Mouse (Mus musculus) forebrain, postnatal 0 days (tissue): ENCODE results near the gene Eef2k. TPM values are rescaled to one million over a fixed set of nuclear protein-coding genes. Genes with fewer than 3 reads are reported as not detected.

ENCODE experiments used
- ATAC-seq: fragments of 200-750 bp; cut with Nextera tagmentation; 2 replicates; pipeline ENCODE4 v1.8.0; 2017; ENCODE audit warnings: mild to moderate bottlenecking, moderate library complexity
- DNase-seq: peaks from one replicate; pipeline ENCODE4 v3.0.0-alpha.2; 2015
- H3K27ac ChIP-seq: fragments of 300-500 bp; sonication (generic); 2 replicates; pipeline ENCODE4 v1.5.1; 2014; ENCODE audit warnings: low read depth, mild to moderate bottlenecking, antibody characterized with exemption, low read length, moderate library complexity, mixed read lengths
- H3K27me3 ChIP-seq: fragments of 300-500 bp; sonication (generic); 2 replicates; pipeline ENCODE4 v1.6.1; 2014; ENCODE audit warnings: mild to moderate bottlenecking, low read length, mixed read lengths; ENCODE audit not compliant: insufficient read depth
- H3K36me3 ChIP-seq: fragments of 300-500 bp; sonication (generic); 2 replicates; pipeline ENCODE4 v1.6.1; 2014; ENCODE audit warnings: mild to moderate bottlenecking, moderate library complexity; ENCODE audit not compliant: insufficient read depth
- H3K4me1 ChIP-seq: fragments of 300-500 bp; sonication (generic); 2 replicates; pipeline ENCODE4 v1.6.1; 2014; ENCODE audit warnings: antibody characterized with exemption; ENCODE audit not compliant: insufficient read depth
- H3K4me2 ChIP-seq: fragments of 300-500 bp; sonication (generic); 2 replicates; pipeline ENCODE4 v1.6.1; 2014; ENCODE audit warnings: low read depth, mild to moderate bottlenecking, moderate library complexity
- H3K4me3 ChIP-seq: fragments of 300-500 bp; sonication (generic); 2 replicates; pipeline ENCODE4 v1.5.1; 2014; ENCODE audit warnings: low read depth, low read length, mixed read lengths
- H3K9ac ChIP-seq: fragments of 300-500 bp; sonication (generic); 2 replicates; pipeline ENCODE4 v1.6.1; 2014; ENCODE audit warnings: mild to moderate bottlenecking
- H3K9me3 ChIP-seq: fragments of 300-500 bp; sonication (generic); 2 replicates; pipeline ENCODE4 v1.6.1; 2016; ENCODE audit warnings: low read length
- CTCF ChIP-seq: sonication (generic); IDR thresholded peaks from 2 replicates; pipeline ENCODE4 v1.5.1; 2016; ENCODE audit warnings: antibody characterized with exemption, control low read depth, low read depth
- WGBS: fragments of 180-500 bp; shearing (Covaris S2); extraction: QIAGEN DNeasy Blood & Tissue Kit; methylation state at CpG from one replicate; pipeline ENCODE4 v1.1.7; 2014; 5-methylcytosine and 5-hydroxymethylcytosine counted together
- polyA plus RNA-seq: library from polyadenylated mRNA; unstranded; fragments of >200 nt; fragmentation: Nextera tagmentation; extraction: Ambion mirVana; gene quantifications from 2 replicates; pipeline ENCODE4 v1.2.1, GENCODE M21; 2015
- total RNA-seq: library from RNA; depleted of rRNA; stranded (reverse); fragments of >200 nt; gene quantifications from 2 replicates; pipeline ENCODE4 v1.2.3, GENCODE M21; 2014

Eef2k gene
- total and polyA plus RNA-seq, 2 experiments from 2014 or later = 35.4 to 56.4 TPM

DNA sequence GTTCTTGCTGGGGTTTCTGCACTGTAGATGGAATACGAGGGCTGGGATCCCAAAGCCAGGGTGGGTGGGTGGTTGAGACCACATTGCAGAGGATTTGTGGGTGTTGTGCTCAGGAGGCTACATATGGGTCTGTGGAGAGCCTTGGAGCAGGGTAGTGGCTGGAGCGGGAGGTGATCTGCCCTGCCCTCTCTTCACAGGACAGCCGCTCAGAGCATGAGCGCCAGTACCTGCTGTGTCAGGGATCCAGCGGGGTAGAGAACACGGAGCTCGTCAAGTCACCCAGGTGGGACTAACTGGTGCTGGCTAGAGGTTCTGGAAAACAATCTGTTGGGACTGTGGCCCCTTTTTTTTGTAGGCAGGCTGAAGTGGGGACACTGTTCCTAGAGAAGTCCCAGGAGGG lies 90.5 kb downstream of the Eef2k start:
- Histone ChIP-seq H3K27me3 (no peaks in the 10 kb centered on the region), H3K9ac (no peak overlapping the region), H3K4me3 (no peak overlapping the region), H3K9me3 (no peaks in the 10 kb centered on the region), H3K36me3 (peaks cover 92% of the 10 kb centered on the region), H3K4me2 (no peak overlapping the region), H3K27ac (no peak overlapping the region), H3K4me1 (no peaks in the 10 kb centered on the region)
- WGBS = 91% methylated on average over 7 of the region's 7 CpGs
- DNase-seq = no peak
- TF ChIP-seq CTCF = no peak
- no peak for ATAC-seq

- ATAC-seq (no peak), DNase-seq (no peak)
- H3K9me3 ChIP-seq = no peaks in the 10 kb centered on the region
- H3K4me2 ChIP-seq = no peak overlapping the region
- no peak overlapping the region for H3K4me3 ChIP-seq
- H3K27me3 ChIP-seq = no peaks in the 10 kb centered on the region
- no peak overlapping the region for H3K27ac ChIP-seq
- H3K4me1 ChIP-seq = no peaks in the 10 kb centered on the region
- TF ChIP-seq CTCF = no peak
- peaks cover 92% of the 10 kb centered on the region for H3K36me3 ChIP-seq
- H3K9ac ChIP-seq = no peak overlapping the region
- WGBS = 83% methylated on average over 5 of the region's 5 CpGs
Measured at GRCm38 (mm10) chr7:120933680-120934195, 91.1 kb downstream of the Eef2k start.

DNA sequence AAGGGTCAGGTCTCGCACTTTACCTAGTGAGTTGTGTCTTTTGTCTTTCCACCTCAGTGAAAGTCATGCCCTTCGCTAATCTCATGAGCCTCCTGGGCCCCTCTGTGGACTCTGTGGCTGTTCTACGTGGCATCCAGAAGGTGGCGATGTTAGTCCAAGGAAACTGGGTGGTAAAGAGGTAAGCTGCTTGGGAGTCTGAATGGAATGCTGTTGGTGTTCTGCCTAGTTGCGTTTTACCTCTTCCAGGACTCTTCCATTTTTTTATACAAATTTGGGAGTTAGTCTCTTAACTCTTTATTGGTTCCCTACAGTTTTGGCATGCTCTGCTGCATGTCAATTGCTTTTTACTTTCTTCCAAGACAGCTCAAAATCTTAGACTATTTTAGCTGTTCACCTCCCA lies 92.1 kb downstream of the Eef2k start:
- ATAC-seq (peak; percentile 72), DNase-seq (peak; percentile 78)
- 21% methylated on average over 5 of the region's 5 CpGs for WGBS
- Histone ChIP-seq H3K27ac (no peak overlapping the region), H3K27me3 (no peaks in the 10 kb centered on the region), H3K4me1 (no peaks in the 10 kb centered on the region), H3K4me2 (no peak overlapping the region), H3K36me3 (peaks cover 92% of the 10 kb centered on the region), H3K9ac (no peak overlapping the region), H3K4me3 (no peak overlapping the region), H3K9me3 (no peaks in the 10 kb centered on the region)
- peak; percentile 82 for TF ChIP-seq CTCF

DNA sequence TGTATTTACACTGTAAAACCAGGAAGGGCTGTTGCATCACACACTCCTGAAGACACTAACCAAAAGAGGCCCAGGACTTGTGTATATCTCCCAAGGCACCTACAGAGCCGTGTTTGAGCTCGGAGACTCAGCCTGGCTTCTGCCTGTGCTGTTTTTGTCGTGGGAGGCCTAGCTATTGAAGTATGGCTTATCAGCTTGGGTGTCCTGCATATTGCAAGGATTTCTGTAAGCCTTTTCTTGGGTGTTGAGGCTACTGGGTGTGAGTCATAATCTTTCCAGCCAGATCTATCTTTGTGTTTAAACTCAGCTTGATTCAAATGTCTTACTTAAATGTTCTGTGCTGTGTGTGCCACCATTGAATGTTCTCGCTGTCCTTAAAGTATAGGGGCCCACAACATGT lies 93.9 kb downstream of the Eef2k start:
- ATAC-seq (no peak), DNase-seq (no peak)
- Histone ChIP-seq H3K4me1 (no peaks in the 10 kb centered on the region), H3K9me3 (no peaks in the 10 kb centered on the region), H3K4me3 (no peak overlapping the region), H3K4me2 (no peak overlapping the region), H3K27ac (no peak overlapping the region), H3K36me3 (peaks cover 93% of the 10 kb centered on the region), H3K27me3 (no peaks in the 10 kb centered on the region), H3K9ac (no peak overlapping the region)
- 91% methylated on average over 4 of the region's 4 CpGs for WGBS
- TF ChIP-seq CTCF = no peak

DNA sequence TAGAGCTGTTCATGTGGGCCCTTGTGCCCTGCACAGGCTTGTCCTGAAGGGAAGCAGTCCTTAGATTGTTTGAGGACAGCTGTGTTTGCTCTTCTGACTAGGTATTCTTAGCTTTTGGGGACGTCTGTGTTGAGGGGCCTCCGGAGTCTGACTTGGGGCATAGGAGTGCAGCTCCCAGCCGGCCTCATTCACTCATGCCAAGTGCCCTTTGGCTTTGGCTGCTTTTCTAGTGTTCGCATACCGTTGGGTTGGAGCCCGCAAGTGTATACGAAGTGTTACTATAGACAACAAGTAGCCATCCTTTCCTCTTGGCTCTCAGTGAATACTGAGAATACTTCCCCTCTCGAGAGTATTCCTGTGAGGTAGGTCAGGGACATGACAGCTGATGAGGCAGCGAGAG lies 95.6 kb downstream of the Eef2k start:
- H3K9ac ChIP-seq = no peak overlapping the region
- ATAC-seq = no peak
- H3K4me2 ChIP-seq = no peak overlapping the region
- peaks cover 92% of the 10 kb centered on the region for H3K36me3 ChIP-seq
- TF ChIP-seq CTCF = no peak
- WGBS = 82% methylated on average over 9 of the region's 9 CpGs
- H3K9me3 ChIP-seq = no peaks in the 10 kb centered on the region
- H3K4me3 ChIP-seq = no peak overlapping the region
- DNase-seq = no peak
- no peak overlapping the region for H3K27ac ChIP-seq
- H3K4me1 ChIP-seq = no peaks in the 10 kb centered on the region
- no peaks in the 10 kb centered on the region for H3K27me3 ChIP-seq

DNA sequence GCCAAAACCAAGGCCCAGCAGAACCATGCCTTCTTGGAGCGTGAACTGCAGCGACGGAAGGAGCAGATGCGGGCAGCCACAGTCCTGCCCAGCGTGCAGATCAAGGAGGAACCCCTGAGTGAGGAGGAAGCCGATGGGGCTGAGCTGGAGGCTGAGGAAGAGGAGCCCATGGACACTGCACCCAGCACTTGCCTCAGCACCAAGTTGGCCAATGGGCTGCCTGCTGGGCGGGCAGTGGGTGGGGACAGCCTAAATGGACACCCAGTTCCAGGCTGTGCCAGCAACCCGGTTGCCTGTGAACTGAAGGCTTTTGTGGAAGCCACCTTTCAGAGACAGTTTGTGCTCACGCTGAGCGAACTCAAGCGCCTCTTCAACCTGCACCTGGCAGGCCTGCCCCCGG lies 97.7 kb downstream of the Eef2k start:
- 93% methylated on average over 12 of the region's 12 CpGs for whole genome bisulfite sequencing
- H3K9ac ChIP-seq = no peak overlapping the region
- H3K4me1 ChIP-seq = no peaks in the 10 kb centered on the region
- H3K4me2 ChIP-seq = no peak overlapping the region
- no peak overlapping the region for H3K4me3 ChIP-seq
- no peak overlapping the region for H3K27ac ChIP-seq
- H3K9me3 ChIP-seq = no peaks in the 10 kb centered on the region
- no peak for DNase-seq
- ATAC-seq = no peak
- H3K36me3 ChIP-seq = peaks cover 92% of the 10 kb centered on the region
- no peaks in the 10 kb centered on the region for H3K27me3 ChIP-seq
- no peak for TF ChIP-seq CTCF

GRCm38 (mm10) chr7:120941214-120941613 lies 98.6 kb downstream of the Eef2k start:
- TF ChIP-seq CTCF = no peak
- 95% methylated on average over 6 of the region's 6 CpGs for WGBS
- DNase-seq (no peak), ATAC-seq (no peak)
- no peaks in the 10 kb centered on the region for H3K4me1 ChIP-seq
- no peaks in the 10 kb centered on the region for H3K9me3 ChIP-seq
- H3K36me3 ChIP-seq = peaks cover 87% of the 10 kb centered on the region
- H3K4me3 ChIP-seq = no peak overlapping the region
- H3K4me2 ChIP-seq = no peak overlapping the region
- no peak overlapping the region for H3K27ac ChIP-seq
- H3K9ac ChIP-seq = no peak overlapping the region
- H3K27me3 ChIP-seq = no peaks in the 10 kb centered on the region
